Mouse (Mus musculus) gastrocnemius, adult 18-20 months (tissue): Measurements from ENCODE around the gene Gba. TPM values are rescaled to one million over a fixed set of nuclear protein-coding genes. Genes with fewer than 3 reads are reported as not detected.

Experiments used
- DNase-seq: peaks from one replicate; pipeline ENCODE4 v3.0.0; 2021; ENCODE audit warnings: low spot score
- microRNA-seq: library from miRNA; unstranded; fragments of <30 nt; microRNA quantifications from one replicate; pipeline ENCODE4 v1.2.0, GENCODE M21; 2021
- total RNA-seq, 2 experiments: library from RNA; stranded (reverse); gene quantifications; 2 replicates each; pipeline ENCODE4 v1.2.3; 2021

Gba gene
- total RNA-seq, 2 experiments from 2014 or later = 15.5 to 17.8 TPM

GRCm38 (mm10) chr3:89238494-89238893, 35.8 kb downstream of the Gba start:
- DNase-seq = no peak

- DNase-seq = peak; percentile 64
Measured at GRCm38 (mm10) chr3:89242331-89242895, 39.7 kb downstream of the Gba start.

GRCm38 (mm10) chr3:89243609-89244008, 40.9 kb downstream of the Gba start:
- DNase-seq = no peak

DNA sequence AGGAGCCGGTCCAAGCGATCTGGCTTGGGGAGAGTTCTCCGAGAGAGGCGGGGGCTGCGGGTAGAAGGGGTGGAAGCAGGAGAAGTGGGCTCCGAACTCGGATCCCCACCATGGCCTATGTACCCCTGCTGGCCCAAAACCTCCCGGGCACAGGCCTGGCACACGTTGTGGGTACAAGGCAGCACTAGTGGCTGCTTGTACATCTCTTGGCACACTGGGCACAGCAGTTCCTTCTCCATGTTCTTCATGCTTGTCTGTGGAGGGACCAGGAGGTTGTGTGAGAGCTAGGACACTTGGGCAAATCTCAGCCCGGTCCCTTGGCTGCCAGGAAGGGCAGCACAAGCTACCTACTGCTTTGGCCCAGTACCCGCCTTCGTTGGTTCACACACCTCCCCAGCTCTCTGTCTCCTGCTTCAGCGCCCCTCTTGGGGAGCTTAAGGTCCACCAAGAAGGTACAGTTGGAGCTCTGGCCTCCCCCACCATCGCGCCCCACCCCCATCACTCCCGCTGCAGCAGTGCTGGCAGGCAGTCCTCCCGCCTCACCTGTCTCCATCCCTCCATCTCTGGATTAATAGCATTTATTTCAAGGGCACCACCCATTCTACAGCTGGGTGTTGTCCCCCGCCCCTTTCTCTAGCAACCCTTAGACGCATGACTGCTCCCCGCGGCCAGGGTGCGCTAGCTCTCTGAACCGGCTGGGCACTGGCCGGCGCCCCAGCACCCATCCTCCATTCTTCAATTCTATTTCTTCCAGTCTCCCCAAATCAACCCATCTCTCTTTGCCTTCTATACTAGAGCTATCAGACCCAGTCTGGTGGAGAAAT, 41.6 kb downstream of the Gba start:
- DNase-seq = no peak

GRCm38 (mm10) chr3:89244982-89245687, 42.4 kb downstream of the Gba start:
- no peak for DNase-seq

- no peak for DNase-seq
Measured at GRCm38 (mm10) chr3:89245688-89246171, 43.0 kb downstream of the Gba start, which contains the start of gene Krtcap2. Gene Krtcap2, plus strand, starts transcription at chr3:89245966.

DNA sequence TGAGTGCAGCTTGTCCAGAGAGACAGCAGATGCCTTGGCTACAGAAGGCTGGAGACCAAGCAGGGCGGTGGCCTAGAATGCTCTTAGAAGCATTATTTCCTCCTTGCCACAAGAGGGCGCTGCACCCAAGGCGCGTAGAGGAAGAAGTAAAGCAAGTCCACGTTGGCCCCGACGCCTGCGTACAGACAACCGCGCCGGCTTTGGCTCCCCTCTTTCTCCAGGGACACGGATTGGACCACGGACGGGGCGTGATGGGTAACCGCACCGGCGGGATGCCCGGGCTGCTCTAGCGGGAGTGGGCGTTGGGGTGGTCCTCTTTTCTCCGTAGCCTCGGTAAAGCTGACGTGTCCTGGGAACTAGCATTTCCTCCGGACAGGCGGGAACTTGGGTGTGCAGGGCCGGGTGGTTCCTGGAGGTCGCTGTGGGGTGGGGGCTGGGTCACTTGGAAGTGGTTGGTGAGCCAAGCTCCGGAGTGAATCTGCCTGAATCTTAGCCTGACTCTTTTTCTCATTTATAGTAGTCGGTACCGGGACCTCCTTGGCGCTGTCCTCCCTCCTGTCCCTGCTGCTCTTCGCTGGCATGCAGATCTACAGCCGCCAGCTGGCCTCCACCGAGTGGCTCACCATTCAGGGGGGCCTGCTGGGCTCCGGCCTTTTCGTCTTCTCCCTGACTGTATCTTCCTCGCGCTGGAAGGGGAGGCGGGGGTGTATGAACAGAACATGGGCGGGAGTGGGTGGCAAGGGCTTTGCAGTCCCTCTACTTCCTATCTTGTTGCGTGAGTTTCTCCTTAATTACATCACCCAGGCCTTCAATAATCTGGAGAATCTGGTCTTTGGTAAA, 43.8 kb downstream of the Gba start, which contains the start of gene Trim46:
TSS of gene Trim46 (minus strand) at position 49 of the 840 bp plus-strand sequence.
- DNase-seq = peak; percentile 91

DNA sequence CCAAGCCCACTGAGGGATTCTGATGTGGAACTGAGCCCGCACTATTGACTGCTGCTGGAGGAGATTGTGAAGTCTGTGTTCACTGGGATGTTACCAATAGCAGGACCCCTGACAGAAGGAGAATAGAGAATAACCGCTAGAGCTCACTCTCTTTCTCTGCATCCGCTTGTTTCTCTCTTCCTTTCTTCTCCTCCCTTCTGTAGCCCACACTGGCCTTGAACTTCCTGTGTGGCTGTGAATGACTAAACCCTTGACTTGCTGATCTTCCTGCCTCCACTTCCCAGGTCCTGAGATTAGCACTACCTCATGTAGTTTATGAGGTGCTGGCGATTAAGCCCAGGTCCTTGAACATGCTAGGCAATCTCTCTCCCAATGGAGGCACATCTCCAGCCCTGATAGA, 44.7 kb downstream of the Gba start:
- DNase-seq = no peak

DNA sequence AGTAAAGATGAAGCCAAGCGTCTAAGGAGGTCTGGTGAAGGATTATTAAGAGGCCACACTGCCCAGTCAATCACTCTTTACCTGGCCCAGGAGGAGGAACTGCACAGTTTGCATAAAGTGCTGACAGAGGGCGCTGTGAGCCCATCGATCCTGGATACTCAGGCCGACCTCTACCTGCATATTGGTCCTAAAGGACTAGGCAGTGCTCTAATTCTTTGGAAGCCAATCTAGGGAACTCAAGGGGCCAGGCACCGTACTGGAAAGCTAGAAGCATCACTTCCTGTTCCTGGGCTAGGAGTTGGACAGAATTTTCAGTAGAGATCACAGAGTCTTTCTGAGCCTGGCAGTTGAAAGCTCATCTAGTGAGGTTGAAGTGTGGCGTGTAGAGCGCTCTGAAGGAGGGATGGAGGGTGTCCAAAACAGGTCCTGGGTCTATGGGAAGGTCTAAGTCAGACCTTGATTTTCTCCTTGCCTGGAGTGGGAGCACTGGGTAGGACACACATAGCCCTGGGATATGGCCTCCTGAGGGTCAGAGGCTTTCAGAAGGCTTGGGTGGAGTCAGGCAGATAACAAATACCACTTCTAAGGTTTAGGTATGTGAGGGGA, 47.8 kb downstream of the Gba start:
- DNase-seq = peak; percentile 65

GRCm38 (mm10) chr3:89251365-89251895, 48.7 kb downstream of the Gba start:
- peak; percentile 42 for DNase-seq

DNA sequence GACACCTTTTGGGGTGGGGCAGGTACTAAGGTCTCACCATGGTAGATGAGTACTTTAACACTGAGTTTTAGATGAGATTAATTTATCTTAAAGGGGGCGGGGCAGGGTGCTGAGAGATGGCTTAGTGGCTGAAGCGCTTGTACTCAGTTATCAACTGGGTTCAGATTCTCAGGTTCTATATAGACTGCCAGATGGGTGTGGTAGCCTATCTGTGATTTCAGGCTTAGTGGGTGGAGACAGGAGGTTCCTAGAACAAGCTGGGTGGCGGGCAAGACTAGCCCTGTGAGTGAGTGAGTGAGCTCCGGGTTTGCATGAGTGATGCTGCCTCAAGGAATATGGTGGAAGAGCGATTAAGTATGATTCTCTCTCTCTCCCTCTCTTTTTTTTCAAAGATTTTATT, 52.3 kb downstream of the Gba start:
- no peak for DNase-seq

DNA sequence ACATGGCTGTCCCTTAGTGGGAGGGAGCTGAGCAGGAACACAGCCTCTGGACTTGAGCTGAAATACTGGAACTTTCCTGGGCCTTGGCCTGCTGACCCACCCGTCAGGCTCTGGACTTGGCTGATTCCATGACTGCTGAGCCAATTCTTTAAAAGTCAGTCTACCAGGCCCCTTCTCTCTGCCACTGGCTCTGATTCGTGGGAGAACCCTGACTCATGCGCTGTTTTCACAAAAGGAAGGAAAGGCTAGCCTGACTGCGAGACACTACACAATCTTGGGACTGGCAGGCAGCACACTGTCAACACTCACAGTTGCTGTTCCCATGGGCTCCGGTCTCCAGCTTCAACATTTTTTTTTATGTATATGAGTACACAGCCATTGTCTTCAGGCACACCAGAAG, 53.4 kb downstream of the Gba start:
- no peak for DNase-seq

Small RNA genes lying within 50 kb of the gene (microRNA-seq; reads per million reads assigned to microRNA genes)
- 29.0 reads per million, percentile 41 among the genes with 10 or more reads in this experiment for gene Mir92b

Other genes with a start within 250 kb of the Gba start
- gene Rusc1, start 109.6 kb upstream of the Gba start, total RNA-seq = 10 to 100 TPM; 15.4 to 20.2 TPM
- not detected for gene Gm43738, start 101.8 kb upstream of the Gba start, total RNA-seq
- 10 to 100 TPM; 27.2 to 27.8 TPM for gene Fdps, start 101.0 kb upstream of the Gba start, total RNA-seq
- gene Pklr, start 66.8 kb upstream of the Gba start, total RNA-seq = not detected
- gene Hcn3, start 42.7 kb upstream of the Gba start, total RNA-seq = under 1 TPM; 0.14 to 0.26 TPM
- gene Clk2, start 38.1 kb upstream of the Gba start, total RNA-seq = 10 to 100 TPM; 16.6 to 18.6 TPM
- gene Scamp3, start 25.5 kb upstream of the Gba start, total RNA-seq = 10 to 100 TPM; 37.8 to 38.4 TPM
- 10 to 100 TPM; 16.5 to 22.2 TPM for gene Fam189b, start 19.8 kb upstream of the Gba start, total RNA-seq
- 1 to 10 TPM; 3.6 to 9.2 TPM for gene Thbs3, start 12.3 kb downstream of the Gba start, total RNA-seq
- 10 to 100 TPM; 45.4 to 46.7 TPM for gene Mtx1, start 24.2 kb downstream of the Gba start, total RNA-seq
- under 1 TPM; 0.18 to 0.40 TPM for gene Muc1, start 26.1 kb downstream of the Gba start, total RNA-seq
- gene Krtcap2, start 43.0 kb downstream of the Gba start, total RNA-seq = 10 to 100 TPM; 70.2 to 74.5 TPM
- under 1 TPM; 0.14 to 0.31 TPM for gene Trim46, start 43.4 kb downstream of the Gba start, total RNA-seq
- gene Dpm3, start 56.4 kb downstream of the Gba start, total RNA-seq = 10 to 100 TPM; 22.6 to 24.3 TPM
- gene Slc50a1, start 67.6 kb downstream of the Gba start, total RNA-seq = 1 to 10 TPM; 7.0 to 8.9 TPM
- 10 to 100 TPM in 1 of 2 experiments, 1 to 10 TPM in 1; 5.7 to 18.8 TPM for gene Efna1, start 78.2 kb downstream of the Gba start, total RNA-seq
- not detected for gene Efna3, start 120.0 kb downstream of the Gba start, total RNA-seq
- not detected for gene Efna4, start 135.1 kb downstream of the Gba start, total RNA-seq
- 10 to 100 TPM; 16.9 to 26.1 TPM for gene Adam15, start 147.1 kb downstream of the Gba start, total RNA-seq
- gene Dcst2, start 159.0 kb downstream of the Gba start, total RNA-seq = not detected
- gene Dcst1, start 162.3 kb downstream of the Gba start, total RNA-seq = not detected
- gene Zbtb7b, start 191.8 kb downstream of the Gba start, total RNA-seq = 10 to 100 TPM; 26.4 to 28.3 TPM
- gene Lenep, start 199.9 kb downstream of the Gba start, total RNA-seq = under 1 TPM in 1 of 2 experiments, not detected in 1; 0.59 TPM
- 10 to 100 TPM; 45.2 to 51.6 TPM for gene Flad1, start 208.9 kb downstream of the Gba start, total RNA-seq
- 1 to 10 TPM; 2.2 to 2.7 TPM for gene Cks1b, start 215.5 kb downstream of the Gba start, total RNA-seq
- gene Shc1, start 215.5 kb downstream of the Gba start, total RNA-seq = 10 to 100 TPM; 14.7 to 19.1 TPM
- gene Pygo2, start 227.3 kb downstream of the Gba start, total RNA-seq = 10 to 100 TPM in 1 of 2 experiments, 1 to 10 TPM in 1; 7.8 to 11.6 TPM
- gene Pbxip1, start 233.8 kb downstream of the Gba start, total RNA-seq = 100 to 1,000 TPM; 226 to 236 TPM